Mouse (Mus musculus) frontal cortex, adult 2 months (tissue): ENCODE results near the gene Trim47. TPM values are rescaled to one million over a fixed set of nuclear protein-coding genes. Genes with fewer than 3 reads are reported as not detected.
"Not testable (repeated sequence)": the region's sequence is repeated elsewhere in the genome, so short reads cannot be mapped to it uniquely, and the experiment has no call there.

Source experiments
- DNase-seq, 2 experiments: peaks; one replicate each; pipeline ENCODE4 v3.0.0; 2022; ENCODE audit warnings: low spot score in 1 of 2; ENCODE audit errors: extremely low spot score in 1 of 2
- polyA plus RNA-seq: library from polyadenylated mRNA; depleted of rRNA; stranded (reverse); fragments of >200 nt; gene quantifications from 2 replicates; pipeline ENCODE4 v1.2.3, GENCODE M21; 2012

Trim47 gene
- polyA plus RNA-seq, 1 experiment = 7.4 TPM

DNA sequence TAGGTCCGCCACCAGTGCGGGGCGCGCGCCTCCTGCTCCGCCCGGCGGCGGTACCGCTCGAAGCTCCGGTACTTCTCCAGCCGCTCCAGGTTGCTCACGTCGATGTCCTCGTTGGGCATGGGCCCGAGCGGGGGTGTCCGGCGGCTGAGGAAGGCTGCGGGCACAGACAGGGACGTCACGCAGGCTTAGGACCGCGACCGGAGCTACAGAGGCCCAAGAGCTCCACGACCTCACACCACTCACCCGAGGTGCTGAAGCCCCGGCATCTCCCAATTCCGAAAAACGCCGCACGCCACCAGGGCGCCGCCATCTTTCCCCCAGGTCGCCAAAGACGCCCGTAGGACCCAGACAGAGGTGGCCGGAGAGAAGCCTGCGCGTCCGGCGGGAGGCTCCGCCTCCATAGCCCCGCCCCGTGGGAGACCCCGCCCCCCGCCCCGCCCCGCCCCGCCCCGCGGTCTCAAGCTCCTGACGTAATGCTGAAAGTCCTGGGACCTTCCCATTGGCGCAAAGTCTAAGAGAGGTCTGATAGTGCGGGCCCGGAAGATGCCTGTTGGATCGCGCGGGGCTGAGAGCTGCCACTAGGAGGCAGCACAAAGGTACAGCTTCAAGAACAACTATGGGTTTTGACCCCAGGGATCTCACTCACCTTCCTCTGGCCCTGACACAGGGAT is 11.6 kb upstream of the Trim47 start, which contains the start of gene Mrpl38:
Gene Mrpl38, minus strand, starts transcription at position 401 of the 671 bp plus-strand sequence.
- DNase-seq = peak; percentile 78 to 85

DNA sequence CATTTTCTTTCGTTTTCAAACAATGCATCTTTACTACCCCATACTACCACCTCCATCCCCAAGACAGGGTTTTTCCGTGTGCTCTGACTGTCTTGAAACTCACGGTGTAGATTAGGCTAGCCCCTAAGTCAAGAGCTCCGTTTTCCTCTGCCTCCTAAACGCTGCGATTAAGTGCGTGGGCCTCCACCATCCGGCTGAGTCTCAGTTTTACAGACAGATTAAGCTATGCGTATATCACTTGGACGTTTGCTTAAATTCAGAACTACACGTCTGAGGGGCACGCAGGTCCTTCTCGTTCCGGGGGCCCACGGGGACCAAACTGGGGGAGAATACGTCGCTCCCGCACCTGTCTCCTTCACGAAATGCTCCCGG is 11.1 kb upstream of the Trim47 start:
- DNase-seq = no peak

DNA sequence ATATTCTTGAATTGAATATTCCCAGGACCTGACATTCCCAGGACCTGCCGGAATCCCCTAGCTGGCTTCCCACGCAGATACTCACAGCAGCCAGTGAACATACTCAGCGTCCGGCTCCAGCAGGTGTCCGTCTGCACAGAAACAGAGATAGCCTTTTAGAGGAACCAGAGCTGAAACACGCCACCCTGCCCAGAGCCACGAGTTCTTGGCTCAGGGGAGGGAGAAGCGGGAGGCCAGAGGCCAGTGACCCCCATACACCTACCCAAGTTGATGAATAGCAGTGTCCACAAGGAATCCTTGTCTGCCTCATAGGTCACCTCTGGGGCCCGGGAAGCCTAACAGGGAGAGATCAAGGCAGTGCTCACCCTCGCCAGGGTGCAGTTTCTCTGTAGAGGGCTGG is 7.2 kb upstream of the Trim47 start:
- DNase-seq = no peak

DNA sequence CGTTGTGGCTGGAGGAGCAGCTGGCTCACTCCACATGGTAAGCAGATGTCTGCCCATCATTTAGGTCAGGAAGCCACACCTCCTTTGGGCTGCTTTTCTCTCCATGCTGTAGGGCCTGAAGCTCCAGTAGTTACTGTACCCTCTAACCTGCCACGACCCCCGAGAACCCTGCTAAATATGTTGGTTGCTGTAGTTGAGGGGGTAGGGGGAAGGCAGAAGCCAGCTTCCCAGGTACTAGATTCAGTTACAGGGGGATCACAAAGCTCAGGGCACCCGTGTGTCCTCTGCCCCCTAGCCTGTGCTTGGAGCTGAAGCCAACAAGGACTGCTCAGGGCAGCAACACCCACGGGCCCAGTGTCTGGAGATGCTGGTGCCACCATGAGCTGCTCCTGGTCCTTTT is 6.5 kb upstream of the Trim47 start:
- no peak for DNase-seq

DNA sequence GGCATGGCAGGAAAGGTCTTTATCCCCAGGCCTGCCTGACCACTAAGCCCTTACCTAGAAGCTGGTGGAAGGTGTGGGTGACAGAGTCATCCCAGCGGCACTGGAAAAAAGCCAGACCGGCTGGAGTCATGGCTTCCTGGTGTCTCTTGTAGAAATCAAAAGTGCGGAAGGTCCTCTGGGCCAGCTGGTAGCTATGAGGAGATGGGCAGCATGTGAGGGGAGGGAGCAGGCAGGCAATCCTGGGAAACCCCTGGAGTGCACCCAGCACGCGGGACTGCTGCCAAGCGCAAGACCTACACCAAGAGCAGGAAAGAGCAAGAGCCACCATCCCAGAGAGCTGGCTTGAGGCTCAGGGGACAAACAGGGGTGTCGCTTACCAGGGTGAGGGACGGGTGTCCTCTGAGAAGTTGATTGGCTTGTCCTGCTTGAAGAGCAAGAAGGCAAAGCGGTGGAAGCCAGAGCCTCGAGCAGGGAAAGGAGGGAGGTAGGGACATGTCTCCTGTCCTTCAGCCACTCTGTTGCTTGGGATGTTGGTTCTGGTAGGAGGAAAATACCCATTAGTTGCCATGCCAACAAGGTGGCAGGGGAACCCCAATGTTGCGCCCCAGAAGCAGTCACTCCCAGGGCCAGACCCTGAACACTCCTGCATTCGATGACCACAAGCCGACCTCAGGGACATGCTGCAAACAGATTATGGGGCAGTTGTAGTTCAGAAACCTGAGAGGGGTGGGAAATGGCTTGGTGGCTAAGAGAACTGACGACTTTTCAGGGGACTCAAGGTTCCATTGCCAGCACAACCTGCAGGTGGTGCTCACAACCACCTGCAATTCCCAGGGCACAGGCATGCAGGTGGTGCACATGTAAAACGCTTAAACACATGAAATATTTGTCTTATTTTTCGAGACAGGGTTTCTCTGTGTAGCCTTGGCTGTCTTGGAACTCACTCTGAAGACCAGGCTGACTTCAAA is 5.6 kb upstream of the Trim47 start:
- no peak for DNase-seq

DNA sequence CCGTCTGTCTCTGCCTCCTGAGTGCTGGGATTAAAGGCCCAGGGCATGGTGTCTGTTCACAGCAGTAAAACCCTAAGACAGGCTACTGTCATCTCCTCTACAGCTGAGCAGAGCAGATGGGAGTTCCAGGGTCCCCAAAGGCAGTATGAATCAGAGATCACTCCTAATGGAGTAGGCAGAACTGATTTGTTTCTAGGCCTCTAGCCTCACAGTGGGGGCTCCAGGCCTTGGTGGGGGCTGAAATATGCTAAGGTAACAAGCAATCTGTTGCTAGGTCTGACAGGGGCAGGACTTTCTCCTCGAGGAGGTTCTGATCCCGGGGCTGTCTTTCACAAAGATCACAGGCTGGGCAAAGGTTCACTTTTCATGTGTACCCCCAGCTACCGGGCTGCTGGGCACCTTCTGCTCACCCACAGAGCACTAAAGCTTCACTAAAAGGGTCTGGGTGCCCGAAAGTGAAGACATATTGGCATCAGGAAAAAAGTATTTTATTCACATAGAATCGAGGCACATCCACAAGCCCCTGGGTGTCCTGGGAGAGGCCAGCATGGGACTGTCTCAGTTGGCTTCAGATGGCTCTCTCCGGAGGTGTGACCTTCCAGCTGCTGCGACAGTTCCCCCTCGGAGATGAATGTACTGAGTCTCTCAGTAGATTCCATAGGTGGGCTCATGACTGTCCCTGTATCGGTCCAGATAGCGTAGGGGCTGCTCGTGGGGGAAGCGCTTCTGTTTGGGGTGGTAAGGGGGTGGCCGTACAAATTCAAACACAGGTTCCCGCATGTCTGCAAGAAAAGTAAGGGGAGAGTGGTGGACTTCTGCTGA is 4.5 kb upstream of the Trim47 start:
- no peak for DNase-seq

DNA sequence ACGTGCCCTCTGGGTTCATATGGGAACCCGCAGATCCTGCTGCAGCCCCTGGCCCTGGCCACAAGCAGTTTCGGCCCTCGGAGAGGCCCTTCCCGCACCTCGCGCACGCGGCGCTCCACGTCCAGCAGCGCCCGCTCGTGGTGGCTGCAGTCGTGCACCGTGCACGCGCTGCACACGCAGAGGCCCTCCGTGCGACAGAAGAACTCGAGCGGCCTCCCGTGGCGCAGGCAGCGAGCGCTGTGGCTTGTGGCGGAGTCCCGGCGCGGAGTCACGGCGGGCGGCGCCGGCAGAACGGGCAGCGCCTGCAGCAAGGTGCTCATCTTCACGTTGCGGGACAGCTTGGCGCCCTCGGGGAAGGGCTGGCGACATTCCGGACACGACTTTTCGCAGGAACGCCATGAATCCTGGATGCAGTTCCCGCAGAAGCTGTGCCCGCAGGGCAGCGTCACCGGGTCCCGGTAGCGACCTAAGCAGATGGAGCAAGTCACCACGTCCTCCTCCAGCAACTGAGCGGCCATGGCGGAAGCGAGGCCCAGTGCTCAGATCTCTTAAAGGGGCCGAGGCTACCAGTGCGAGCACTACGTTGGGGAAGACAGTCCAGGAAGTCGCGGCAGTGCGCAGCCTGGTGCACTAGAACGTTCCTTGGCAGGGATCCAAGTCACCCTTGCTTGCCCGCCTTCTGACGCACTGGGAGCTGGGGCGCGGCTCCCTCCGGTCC is 3.6 kb upstream of the Trim47 start, which contains the start of gene Trim65:
Gene Trim65, minus strand, starts transcription at position 641 of the 718 bp plus-strand sequence.
- DNase-seq = peak; percentile 58 to 89

DNA sequence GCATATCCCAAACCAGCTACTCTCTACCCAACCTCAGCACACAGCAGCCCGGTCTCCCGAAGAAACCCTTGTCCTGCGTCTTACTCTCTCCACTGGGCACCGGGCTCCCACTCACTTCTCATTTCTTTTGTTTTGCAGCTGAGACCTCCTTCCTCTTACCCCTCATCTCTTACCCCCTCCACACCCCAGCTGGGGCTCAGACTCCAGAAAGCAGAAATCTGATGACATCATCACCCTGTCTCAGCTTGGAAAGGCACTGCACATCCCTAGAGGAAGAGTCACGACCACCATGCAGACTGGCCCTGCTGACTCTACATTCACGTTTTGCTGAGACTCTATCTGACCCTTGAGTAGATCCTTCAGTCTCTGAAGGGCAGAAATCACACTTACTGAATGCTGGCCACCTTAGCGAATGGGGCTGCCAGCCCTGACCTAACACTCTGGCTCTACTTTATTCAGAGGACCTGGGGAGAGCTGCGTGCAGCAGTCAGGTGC is 3.0 kb upstream of the Trim47 start:
- no peak for DNase-seq

DNA sequence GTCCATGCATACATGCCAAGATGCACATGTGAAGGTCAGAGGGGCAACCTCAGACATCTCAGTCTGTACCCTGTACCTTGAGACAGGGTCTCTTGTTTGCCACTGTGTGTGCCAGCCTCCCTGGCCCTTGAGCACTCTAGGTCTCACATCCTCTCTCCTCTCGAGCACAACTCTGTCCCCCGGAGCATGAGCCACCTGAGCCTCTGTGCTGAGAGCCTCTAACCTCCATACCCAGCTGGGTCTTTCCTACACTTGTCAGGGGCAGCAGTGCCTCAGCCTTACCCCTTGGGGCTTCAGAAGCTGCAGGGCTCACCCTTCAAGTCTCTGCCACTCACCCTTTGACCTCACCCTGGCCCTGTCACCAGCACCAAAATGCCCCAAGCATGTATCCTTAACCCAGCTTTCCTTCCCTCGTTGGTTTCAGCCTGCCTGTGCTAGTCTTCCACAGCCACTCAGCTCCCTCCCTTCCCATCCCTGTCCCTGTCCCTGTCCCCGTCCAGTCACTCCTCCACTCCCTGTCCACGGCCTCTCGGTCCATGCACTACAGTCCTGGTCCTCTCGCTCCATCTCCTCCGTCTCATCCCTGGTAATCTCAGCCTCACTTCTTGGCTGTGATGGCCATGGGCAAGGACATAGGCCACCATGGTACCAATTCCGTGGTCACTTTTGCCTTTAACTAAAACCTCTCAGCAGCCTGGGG is 2.2 kb upstream of the Trim47 start:
- DNase-seq = no peak

DNA sequence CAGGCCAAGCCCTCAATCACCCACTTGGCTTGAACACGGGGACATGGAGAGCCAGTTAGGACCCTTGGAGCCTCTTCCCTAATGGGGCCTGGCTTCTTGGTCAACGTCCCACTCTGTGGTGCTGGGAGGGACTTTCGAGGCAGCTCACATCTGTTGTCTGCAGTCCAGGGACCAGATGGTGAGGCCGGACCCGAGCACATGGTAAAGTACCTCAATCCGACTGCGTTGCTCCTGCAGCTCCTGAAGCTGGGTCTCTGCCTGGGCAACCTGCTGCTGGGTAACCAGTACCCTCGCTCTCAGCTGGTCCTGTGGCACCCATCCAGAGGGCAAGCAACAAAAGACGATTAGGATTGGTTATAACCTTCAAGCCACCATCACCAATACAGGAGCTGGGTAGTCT is 976 bp upstream of the Trim47 start:
- DNase-seq = no peak

DNA sequence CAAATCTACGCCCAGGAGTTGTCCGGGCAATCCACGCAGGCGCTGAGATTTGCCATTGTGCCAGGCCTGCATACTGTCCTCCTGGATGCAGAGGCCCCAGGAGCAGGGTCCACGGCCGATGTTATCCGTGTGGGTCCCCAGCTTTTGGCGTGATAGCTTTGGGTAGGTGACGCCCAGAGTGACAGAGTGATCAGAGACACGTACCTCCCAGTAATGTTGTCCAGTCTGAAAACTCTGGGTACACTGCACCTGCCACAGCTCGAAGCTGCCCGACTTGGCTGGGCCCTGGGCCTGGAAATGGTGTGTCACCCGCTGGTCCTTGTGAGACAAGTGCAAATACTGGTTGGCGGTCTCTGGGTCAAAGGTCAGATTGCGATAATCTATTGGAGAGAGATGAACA is 749 bp downstream of the Trim47 start:
- no peak for DNase-seq

DNA sequence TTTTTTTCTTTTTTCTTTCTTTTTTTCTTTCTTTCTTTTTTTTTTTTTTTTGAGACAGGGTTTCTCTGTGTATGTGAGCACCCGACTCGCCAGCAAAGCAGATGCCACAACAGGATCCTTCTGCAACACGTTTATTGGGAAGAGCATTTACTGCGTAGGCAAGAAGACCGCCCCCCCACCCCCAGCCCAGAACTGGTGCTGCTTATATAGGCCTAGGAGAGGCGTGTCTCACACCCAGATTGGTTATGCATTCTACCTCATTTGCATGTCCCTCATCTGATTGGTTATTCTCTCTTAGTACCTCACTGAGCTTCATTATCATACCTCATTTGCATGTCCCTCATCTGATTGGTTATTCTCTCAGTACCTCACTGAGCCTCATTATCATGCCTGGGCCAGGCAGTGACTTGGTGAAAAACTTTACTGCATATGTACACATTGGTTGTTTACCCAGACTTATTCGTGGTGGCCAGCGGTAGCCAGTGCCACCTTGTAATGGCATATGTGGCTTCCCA is 5.2 kb downstream of the Trim47 start:
- DNase-seq = not testable (repeated sequence)

DNA sequence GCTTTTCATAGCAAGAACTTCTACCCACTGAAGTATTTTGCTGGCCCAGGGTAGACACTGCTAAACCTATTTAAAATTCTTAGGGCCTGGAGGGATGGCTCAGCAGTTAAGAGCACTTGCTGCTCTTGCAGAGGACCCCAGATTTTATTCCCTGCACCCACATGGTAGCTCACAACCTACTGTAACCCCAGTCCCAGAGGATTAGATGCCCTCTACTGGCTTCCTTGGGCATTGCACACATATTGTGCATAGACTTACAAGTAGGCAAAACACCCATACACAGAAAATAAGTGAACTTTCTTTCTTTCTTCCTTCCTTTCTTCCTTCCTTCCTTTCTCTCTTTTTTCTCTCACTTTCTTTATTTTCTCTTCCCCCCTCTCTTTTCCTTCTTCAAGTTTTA is 9.2 kb downstream of the Trim47 start:
- no peak for DNase-seq

DNA sequence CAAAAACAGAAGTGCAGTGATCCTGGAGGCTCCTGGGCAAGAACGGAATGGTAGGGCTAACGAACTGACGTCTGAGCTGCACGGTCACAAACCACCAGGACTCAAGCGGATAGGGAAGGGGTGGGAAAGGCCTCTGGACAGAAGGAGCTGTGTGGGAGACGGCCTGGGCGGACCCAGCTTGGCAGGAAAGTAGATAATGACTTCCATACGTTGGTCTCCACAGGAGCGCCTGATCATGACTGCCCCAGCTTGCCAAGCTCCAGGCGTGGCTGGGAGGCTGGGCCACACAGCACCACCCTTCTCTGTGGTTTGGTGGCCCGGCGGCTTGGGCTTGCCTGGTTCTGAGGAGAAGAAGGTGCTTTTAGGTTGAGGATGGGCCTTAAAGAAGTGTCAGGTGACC is 9.8 kb downstream of the Trim47 start:
- DNase-seq = no peak

DNA sequence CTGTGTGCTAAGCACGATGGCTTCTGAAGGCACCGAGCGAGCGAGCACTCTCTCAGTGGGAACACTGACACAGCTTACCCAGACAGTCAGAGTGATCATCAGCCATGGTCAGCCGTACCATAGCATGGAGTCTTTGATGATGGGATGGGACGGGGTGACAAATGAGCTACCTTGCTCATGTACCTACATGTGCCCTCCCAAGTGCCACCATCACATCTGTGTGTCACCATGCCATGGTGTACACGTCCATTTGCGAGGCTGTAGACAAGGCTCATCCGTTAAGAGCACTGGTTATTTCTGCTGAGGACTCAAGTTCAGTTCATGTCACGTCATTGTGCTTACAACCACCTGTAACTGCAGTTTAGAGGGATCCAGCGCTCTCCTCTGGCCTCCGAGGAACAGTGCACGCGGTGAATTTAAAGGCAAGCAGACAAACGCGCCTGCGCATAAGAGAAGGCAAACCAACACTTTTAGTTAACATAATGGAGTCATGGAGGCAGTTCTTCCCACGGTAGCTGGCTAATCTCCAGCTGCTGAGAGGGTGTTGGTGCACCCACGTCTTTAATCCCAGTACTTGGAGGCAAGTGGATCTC is 15.3 kb downstream of the Trim47 start:
- DNase-seq = no peak

DNA sequence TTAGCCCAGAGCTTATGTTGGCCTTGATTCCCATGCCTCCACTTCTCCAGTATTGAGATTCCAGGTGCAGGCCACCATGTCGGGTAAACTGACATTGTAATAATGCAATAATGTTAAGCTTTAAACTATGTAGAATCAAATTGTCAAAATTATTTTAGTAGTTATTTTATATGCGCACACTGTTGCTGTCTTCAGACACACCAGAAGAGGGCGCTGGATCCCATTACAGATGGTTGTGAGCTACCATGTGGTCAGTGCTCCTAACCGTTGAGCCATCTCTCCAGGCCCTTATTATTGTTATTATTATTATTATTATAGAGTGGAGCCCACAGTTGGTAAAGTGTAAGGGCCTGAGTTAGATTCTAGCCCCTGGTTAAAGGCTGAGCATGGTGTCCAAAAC is 15.9 kb downstream of the Trim47 start:
- no peak for DNase-seq

DNA sequence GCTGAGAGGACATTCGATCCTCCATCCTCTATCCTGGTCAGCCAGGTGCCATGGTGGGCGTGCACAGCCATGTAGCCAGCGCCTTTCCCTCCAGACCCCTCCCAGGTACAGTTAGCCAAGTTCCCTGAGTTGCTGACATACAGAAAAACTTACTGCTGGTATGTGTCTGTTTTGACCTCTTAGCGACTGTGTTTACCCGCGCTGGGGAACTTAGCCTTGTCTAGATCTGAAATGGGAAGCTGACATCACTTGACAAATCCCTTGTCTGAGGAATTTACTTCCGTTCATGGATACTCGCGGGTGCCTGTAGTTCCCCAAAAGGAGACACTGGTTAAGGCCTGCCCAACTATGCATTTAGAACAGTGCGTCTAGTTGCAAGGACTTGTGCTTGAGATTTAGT is 16.5 kb downstream of the Trim47 start:
- DNase-seq = no peak

DNA sequence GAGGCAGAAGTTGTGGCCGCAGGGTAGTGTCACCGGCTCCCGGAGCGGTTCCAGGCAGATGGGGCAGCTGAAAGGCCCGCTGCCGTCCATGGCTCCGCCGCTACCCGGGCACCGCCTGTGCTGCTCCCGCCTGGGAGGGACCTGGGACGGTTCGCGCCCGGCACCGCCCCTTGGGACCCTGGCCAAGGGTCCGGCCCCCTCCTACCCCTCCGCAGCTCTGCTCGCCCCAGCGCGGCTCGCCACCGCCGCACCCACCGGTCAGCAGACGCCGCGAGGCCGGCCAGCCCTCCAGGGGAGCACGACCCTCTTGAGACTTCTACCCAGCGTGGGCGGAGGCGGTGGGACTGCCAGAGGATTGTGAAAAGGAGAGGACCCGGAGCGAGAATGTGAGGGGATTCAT is 16.9 kb downstream of the Trim47 start:
- no peak for DNase-seq
